Mouse (Mus musculus) olfactory bulb, adult 2 months (tissue): ENCODE data around the gene Ptpn4. TPM values are rescaled to one million over a fixed set of nuclear protein-coding genes. Genes with fewer than 3 reads are reported as not detected.
A peak's percentile ranks its signal among the peaks of the same experiment; 100 is the strongest.

Experiments
- H3K27ac ChIP-seq: fragments of 200-500 bp; 2 replicates; pipeline ENCODE4 v1.5.1; 2012; ENCODE audit warnings: low read depth, low read length; ENCODE audit not compliant: insufficient read depth
- H3K4me1 ChIP-seq: fragments of 200-500 bp; 2 replicates; pipeline ENCODE4 v1.6.1; 2012; ENCODE audit warnings: low read length; ENCODE audit not compliant: control insufficient read depth, insufficient read depth
- H3K4me3 ChIP-seq: fragments of 200-500 bp; 2 replicates; pipeline ENCODE4 v1.5.1; 2012; ENCODE audit warnings: mild to moderate bottlenecking, low read depth, low read length, moderate library complexity; ENCODE audit not compliant: insufficient read depth
- CTCF ChIP-seq: fragments of 200-500 bp; IDR thresholded peaks from 2 replicates; pipeline ENCODE4 v1.5.1; 2012; ENCODE audit warnings: low read depth, mild to moderate bottlenecking, low read length, moderate library complexity; ENCODE audit not compliant: insufficient read depth
- POLR2A ChIP-seq: fragments of 200-500 bp; IDR thresholded peaks from 2 replicates; pipeline ENCODE4 v1.6.1; 2012; ENCODE audit warnings: mild to moderate bottlenecking, low read depth, low read length, moderate library complexity; ENCODE audit not compliant: insufficient read depth
- WGBS: fragments of 180-500 bp; shearing (Covaris S2); methylation state at CpG from one replicate; pipeline ENCODE4 v1.1.7; 2018; 5-methylcytosine and 5-hydroxymethylcytosine counted together
- polyA plus RNA-seq: library from polyadenylated mRNA; stranded (reverse); fragments of >200 nt; gene quantifications from 2 replicates; pipeline ENCODE4 v1.2.4, GENCODE M21; 2012; ENCODE audit warnings: low replicate concordance; ENCODE audit not compliant: missing spikeins, insufficient read depth, insufficient read length

Gene Ptpn4
- polyA plus RNA-seq, 1 experiment = 271 TPM

DNA sequence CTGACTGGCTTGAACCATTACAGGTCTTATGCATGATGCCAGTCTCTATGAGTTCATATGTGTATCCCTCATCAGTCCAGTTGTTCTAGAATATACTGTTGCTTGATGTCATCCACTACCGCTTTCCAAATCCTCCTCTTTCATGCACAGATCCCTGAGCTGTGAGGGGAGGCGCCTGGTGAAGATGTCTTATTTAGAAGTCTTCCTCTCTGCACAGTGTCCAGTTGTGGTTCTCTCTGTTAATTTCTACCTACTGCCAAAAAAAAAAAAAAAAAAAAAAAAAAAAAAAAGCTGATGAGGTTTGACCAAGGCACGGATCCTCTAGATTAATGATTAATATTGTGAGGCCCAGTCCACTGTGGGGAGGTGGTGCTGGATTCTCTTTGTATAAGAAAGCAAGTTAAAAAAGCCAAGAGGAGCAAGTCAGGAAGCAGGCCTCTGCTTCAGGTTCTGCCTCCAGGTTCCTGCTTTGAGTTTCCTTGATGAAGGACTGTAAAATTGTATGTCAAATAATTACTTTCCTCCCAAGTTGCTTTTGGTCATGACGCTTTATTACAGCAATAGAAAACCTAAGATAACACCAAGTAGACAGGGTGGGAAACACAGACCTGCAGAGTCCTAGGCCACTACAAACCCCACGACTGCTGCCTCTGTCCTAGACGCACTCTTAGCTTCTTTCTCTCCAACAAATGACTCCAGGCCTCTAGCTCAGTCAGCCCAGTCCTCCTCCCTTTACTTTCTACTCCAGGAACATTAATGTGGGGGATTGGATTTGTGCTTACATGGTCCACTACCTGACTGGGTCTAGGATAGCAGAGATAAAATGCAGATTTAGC is 200.0 kb downstream of the Ptpn4 start:
- Histone ChIP-seq H3K4me1 (no peaks in the 10 kb centered on the region), H3K27ac (no peak overlapping the region), H3K4me3 (no peak overlapping the region)
- 94% methylated on average over 6 of the region's 6 CpGs for WGBS
- TF ChIP-seq CTCF (no peak), POLR2A (no peak)

DNA sequence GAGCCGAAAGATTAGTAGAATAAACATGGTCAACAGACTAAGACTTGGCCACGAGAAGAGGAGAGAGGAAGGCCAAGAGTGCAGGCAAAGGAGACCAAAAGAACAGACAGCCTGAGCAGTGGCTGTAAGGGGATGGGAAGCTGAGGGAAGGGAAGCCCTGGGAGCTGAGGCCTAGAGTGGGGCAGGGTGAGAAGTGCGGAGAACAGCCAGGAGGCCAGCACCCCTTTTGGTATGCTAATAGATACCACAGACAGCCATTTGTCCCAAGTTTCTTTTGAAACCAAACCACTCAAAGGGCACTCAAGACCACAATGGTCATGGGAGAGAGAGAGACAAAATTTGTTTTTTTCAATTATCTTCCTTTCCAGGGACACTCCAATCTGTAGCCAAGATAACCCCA is 202.7 kb downstream of the Ptpn4 start:
- no peak for TF ChIP-seq POLR2A
- TF ChIP-seq CTCF = no peak
- no peak overlapping the region for H3K4me3 ChIP-seq
- no peak overlapping the region for H3K27ac ChIP-seq
- H3K4me1 ChIP-seq = no peaks in the 10 kb centered on the region
- WGBS = 65% methylated on average over 3 of the region's 3 CpGs

DNA sequence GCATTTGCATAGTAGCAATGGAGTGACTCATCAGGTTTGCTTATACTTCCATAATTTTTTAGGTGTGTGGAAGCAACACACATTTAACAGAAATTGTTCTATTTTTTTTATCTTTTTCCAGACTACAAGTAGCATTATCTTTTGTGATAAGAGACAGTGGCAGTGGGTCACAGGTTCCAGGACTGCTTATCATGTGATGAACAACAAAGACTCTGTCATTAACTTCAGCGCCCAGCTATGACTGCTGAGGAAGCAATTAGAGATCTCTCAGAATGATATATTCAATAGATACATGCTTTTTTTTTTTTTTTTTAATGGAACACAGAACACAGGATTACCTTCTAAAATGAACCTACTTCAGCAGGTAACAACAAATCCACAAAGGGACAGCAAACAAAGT is 207.0 kb downstream of the Ptpn4 start:
- 85% methylated on average over 1 of the region's 1 CpGs for WGBS
- no peak overlapping the region for H3K4me3 ChIP-seq
- TF ChIP-seq POLR2A = no peak
- no peak for TF ChIP-seq CTCF
- H3K27ac ChIP-seq = no peak overlapping the region
- no peaks in the 10 kb centered on the region for H3K4me1 ChIP-seq

DNA sequence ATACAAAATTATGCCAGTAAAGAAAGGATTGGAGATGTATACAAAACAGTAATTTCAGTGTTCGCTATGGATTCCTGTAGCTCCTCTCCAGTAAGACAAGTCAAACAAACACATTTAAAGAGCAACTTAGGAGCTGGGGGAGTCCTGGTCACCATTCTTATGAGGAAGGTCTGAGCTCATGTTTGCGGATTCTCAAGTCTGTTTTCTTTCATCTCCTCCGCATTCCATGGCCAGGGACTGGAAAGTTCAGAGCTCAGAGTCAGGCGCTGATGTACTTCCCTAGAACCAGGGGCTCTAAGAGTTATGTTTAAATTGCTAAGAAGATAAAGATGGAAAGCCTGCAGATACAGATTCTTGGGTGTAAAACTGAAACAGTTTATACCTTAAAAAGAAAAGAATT is 210.6 kb downstream of the Ptpn4 start:
- Histone ChIP-seq H3K4me3 (no peak overlapping the region), H3K4me1 (no peaks in the 10 kb centered on the region), H3K27ac (no peak overlapping the region)
- TF ChIP-seq CTCF (no peak), POLR2A (no peak)
- WGBS = 92% methylated on average over 4 of the region's 4 CpGs

DNA sequence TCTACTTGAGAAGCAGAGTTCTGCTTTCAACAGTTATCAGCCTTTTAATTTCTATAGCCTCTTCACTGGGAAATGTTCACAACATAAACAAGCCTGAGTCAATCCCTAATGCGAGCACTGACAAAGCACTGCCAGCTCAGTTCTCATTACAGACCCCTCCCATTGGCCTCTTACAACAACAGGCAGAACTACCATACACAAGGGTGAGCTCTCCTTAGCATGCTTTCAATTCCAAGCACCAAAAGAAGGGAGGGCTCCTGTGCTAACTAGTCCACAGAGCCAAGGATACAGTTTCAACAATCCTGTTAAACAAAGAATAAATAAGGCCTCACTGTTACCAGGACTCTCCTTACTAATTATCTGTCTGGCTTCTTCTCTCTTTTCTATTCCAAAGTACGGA is 213.0 kb downstream of the Ptpn4 start:
- Histone ChIP-seq H3K27ac (peak overlapping the region; percentile 51; the same call in 1 of the 2 replicates), H3K4me3 (no peak overlapping the region), H3K4me1 (no peaks in the 10 kb centered on the region)
- WGBS = 20% methylated on average over 2 of the region's 2 CpGs
- TF ChIP-seq CTCF (no peak), POLR2A (no peak)

DNA sequence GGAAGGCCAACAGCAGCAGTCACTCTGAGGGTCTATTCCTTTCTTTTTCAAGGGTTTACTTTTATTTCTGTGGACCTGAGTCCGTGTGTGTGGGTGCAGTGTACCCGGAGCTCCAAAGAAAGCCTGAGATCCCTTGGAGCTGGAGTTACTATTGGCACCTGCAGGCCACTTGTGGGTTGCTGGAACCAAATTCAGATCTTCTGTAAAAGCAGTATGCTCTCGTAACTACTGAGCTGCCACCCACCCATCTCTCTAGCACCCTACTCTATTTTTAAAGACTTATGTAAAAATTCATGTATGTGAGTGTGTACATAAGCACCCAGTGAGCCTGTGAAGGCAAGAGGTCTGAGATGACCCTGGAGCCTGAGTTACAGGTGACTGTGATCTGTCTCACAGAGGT is 232.0 kb downstream of the Ptpn4 start:
- 69% methylated on average over 3 of the region's 3 CpGs for WGBS
- Histone ChIP-seq H3K4me1 (no peaks in the 10 kb centered on the region), H3K27ac (no peak overlapping the region), H3K4me3 (no peak overlapping the region)
- TF ChIP-seq CTCF (no peak), POLR2A (no peak)

Other genes with a start within 250 kb of the Ptpn4 start
- not detected in 2 replicates for gene Epb41l5, start 188.6 kb downstream of the Ptpn4 start, polyA plus RNA-seq
- not detected in 2 replicates for gene Tmem177, start 75.6 kb upstream of the Ptpn4 start, polyA plus RNA-seq
- not detected in 2 replicates for gene Cfap221, start 159.6 kb upstream of the Ptpn4 start, polyA plus RNA-seq
- not detected in 2 replicates for gene Sctr, start 169.3 kb upstream of the Ptpn4 start, polyA plus RNA-seq
- not detected in 2 replicates for gene Tmem37, start 236.5 kb upstream of the Ptpn4 start, polyA plus RNA-seq